Mouse (Mus musculus): ENCODE measurements around the gene Gm5431.

Gene Gm5431

DNA sequence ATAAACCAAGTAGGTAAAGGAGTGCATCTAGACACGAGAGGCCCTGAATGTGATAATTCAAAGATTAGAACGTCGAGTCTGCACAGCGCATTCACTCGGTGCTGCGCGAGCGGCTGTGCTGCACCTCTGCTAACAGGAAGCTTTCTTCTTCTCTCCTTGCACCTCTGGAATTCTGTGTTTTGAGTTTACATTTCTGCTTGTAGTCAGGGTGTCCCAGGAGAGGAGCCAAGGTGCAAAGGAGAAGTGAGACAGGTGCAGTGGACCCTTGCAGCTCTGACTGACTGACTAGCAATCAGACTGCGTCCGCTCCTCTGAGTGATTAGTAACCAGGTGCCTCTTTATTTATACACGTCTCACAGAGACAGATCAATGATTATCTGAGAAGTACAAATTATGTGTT, 58.8 kb downstream of the Gm5431 start:
- in situ Hi-C loops (cut with MboI; ENCODE audit: unreplicated experiment in 2 of 2) = no loop called here

DNA sequence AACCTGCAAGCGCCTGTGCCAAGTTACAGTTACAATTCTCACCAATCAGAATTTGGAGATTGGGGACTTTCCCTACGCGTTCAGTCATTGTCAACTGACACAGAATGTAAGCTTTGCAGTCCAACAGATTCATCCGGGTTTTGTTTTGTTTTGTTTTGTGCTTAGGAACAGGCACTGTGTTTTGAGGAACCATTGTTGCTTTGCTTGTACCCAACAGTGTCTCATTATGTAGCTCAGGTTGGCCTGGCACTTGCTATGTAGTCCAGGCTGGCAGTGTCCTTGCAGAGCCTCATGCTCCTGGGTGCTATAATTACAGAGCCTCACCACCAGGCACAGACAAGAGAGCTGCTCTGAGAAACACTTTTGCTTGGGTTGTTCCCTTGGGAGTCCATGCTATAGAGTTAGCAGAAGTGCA, 59.6 kb downstream of the Gm5431 start:
- in situ Hi-C loops (cut with MboI; ENCODE audit: unreplicated experiment in 2 of 2) = no loop called here

DNA sequence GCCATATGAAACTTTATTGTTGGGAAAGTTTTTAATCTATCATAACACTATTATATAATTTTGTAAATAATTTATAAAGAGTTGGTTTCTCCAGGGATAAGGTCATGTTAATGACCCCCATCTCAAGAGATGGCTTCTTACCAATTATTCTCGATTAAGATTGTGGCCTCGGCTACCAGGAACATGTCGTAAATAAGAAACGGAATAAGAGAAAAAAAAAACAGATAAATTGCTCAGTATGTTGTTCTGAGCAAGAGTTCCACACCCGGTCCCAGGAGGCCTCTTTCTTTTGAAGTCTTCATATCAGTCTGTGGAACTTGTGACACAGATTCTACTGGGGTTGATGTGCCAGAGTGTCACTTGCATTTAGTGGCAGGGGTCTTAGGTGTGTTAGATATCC, 60.8 kb downstream of the Gm5431 start:
- in situ Hi-C loops (cut with MboI; ENCODE audit: unreplicated experiment in 2 of 2) = no loop called here

DNA sequence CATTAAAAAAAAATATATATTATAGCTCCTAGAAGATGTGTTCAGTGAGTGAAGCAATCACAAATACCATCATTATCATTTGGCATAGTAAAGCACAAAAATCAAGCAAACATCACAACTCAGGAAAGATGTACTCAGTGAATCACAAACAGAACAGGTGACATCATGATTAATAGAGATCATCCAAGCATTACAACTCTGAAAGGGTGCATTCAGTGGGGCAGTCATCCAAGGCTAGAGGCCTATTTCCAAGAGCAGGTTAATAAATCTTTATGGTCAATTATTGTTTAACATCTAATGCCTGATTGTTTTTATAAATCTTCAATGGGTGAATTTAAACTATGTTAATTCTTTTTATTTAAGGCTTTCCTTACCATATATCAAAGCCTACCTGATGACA, 61.2 kb downstream of the Gm5431 start:
- in situ Hi-C loops (cut with MboI; ENCODE audit: unreplicated experiment in 2 of 2) = no loop called here

DNA sequence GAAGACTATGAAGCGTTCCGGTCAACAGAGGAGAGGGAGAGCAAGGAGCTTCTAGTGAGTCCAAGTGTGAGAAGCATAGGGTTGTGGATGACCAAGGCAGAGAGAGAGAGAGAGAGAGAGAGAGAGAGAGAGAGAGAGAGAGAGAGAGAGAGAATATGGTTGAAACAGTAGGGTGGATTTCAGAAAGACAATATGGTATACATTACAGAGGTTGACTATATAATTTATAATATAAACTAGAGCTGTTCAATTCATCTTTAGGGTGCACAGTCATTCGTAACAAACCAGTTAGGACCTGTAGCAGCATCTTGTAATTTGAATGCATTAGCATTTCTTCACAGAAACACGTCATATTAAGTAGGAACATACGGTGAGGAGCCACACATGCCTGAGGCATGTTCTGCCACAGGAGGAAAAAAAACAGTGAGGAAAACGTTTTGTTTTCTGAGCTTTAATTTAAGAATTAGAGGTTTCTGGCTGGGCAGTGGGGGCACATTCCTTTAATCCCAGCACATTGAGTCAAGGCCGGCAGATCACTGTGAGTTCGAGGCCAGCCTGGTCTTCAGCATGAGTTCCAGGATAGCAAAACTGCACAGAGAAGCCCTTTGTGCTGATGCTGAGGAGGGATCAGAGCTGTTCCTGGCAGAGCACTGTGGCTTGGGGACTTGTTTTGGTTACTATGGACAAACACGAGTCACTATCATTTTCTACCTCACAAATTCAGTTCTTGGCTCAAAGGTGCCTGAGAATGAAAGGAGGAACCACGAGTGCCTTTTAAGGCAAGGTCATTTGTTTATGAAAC, 62.9 kb downstream of the Gm5431 start:
- in situ Hi-C loops (cut with MboI; ENCODE audit: unreplicated experiment in 2 of 2) = no loop called here

DNA sequence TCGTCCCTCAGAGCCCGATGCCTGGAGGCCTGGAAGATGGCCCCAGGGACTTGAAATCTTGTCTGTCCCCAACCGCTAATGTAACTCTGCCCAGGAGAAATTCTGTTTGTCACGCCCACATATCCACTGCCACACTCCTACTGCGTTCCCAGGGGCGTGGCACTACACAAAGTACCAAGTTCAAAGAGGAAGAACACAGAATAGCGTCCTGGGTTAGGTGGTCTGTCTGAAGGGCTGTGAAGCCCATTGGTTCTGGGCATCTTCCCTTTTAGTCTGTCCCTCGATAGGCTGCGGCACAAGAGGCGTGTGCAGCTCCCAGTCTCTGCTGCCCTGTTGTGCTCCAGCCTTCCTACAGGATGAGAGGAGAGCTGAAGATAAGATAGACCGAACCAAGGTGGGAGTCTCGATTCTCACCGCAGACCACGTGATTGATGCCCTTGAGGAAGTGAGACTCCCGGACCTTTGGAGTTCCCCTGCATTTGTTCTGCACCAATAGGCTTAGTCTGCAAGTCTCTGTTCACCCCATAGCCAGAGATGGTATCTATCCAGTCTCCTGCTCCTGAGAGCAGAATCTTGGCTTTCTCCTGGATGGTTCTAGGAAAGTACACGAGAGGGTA, 63.7 kb downstream of the Gm5431 start:
- in situ Hi-C loops (cut with MboI; ENCODE audit: unreplicated experiment in 2 of 2) = no loop called here

Measured in v-Abl transformed pro-B cells (cell line).